Mouse (Mus musculus) retina, embryonic 14.5 days (tissue): ENCODE measurements around the gene Ell2.

Experiments
- DNase-seq: peaks from one replicate; pipeline ENCODE4 v3.0.0-alpha.2; 2015; ENCODE audit warnings: low spot score

Gene Ell2

DNA sequence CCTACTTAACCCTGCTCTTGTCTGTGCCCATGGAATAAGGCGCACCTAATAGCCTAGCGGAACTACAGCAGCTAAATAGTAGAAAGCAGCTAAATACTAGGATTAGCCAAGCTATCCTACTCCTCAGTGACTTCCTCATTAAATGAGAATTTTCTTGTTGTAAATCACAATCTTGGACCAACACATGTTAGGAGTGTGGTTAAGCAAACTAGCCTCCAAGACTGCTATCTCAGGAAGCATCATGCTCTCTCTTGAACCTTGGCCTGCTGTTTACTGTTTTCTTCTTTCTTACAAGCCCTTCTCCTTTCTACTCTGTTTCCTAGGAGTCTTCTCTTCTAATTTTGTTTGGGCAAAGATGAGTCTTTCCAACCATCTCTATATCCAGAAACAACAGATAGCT, 110.6 kb downstream of the Ell2 start:
- no peak for DNase-seq

DNA sequence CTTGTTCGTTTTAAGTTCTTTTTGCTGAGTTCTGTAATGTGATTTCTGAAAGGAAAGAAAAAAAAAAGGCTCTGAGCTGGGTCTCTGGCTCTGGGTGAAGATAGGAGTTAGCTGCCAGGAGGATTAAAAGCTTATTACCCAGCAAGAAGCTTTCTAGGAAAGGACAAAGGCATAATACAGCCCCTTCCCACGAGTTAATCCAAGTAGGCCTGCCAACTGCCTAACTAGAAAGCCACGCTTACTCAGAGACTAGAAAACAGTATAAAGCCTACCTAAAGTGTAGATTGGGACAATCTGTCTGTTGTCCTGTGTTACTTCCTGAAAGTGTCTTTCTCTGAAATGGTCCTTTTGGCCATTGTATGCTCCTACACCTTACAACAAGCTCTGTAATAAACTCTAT, 111.9 kb downstream of the Ell2 start:
- DNase-seq = no peak

DNA sequence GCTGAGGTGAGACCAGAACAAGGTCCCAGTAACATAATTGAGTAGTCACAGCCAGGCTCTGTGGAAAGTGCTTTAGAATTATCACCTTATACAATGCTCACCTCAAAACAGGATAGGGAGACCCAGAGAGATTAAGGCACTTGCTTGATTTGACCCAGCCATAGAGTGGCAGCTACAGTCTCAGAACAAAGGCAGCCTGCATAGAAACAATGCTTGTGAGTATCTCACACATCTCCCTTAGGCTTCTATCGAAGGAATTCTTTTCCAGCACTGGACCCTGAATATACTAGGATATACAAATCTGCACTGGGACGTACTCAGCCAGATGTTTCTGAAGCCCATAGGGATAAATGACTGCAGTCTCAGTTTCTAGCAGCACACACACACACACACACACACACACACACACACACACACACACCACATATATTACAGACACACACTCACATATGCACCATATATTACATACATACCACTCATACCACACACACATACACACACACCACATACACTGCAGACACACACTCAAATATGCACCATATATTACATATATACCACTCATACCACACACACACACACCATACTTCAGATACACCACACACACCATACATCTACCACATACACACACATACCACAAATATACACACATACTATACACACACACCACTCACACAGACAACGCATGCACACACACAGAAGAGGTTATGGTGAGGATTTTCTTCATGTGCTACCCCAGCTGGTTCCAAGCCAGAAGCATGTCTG, 112.6 kb downstream of the Ell2 start:
- no peak for DNase-seq

DNA sequence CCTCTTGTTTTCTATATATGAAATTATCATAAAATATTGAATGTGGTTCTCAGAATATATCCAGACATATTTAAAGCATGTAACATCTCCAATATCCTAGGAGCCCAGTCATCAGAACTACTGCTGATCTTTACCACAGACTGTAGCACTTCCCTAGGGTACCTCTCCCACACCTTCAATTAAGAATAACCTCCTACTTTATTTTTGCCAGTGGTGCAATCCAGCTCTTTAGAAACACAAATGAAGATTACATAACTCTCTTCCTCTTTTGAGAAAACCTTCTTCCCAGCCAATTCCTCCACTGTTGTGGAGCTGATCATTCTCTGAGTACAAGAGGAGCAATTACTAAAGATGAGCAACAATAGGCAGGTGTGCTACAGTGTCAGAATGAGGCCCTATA, 113.3 kb downstream of the Ell2 start:
- no peak for DNase-seq
